Mouse (Mus musculus): ENCODE measurements at regions not wholly inside any gene's neighbourhood (a gene's known extent, or its start where the extent isn't known, plus 50 kb on each side); places are given as distances from the start of the nearest gene placed in this dataset.

- TF ChIP-seq CTCF (IDR thresholded peaks at IDR 0.05; ENCODE audit: low read depth) (no peak), EP300 (optimal IDR thresholded peaks at IDR 0.05) (no peak)
Measured at GRCm38 (mm10) chr2:131753436-131753835, 106.1 kb downstream of the Erv3 start.

Data from stomach, postnatal 0 days (tissue).